Mouse (Mus musculus): ENCODE measurements around the gene Irf7. TPM values are rescaled to one million over a fixed set of nuclear protein-coding genes. Genes with fewer than 3 reads are reported as not detected.
A peak's percentile ranks its signal among the peaks of the same experiment; 100 is the strongest.

The Irf7 gene
- 6.4 and 27.5 TPM in 2 replicates for total RNA-seq (2014; fragmentation: Nextera tagmentation)
- total RNA-seq (2017), result 9.7 and 9.9 TPM in 2 replicates

- ATAC-seq (replicated peaks; ENCODE audit: low FRiP score, low TSS enrichment, poor library complexity, severe bottlenecking), result peak; percentile 77
These were observed at the start of gene Irf7 for GRCm38 (mm10) chr7:141265739-141266561. Irf7 (minus strand) TSS chr7:141266481.

- ATAC-seq (replicated peaks; ENCODE audit: low FRiP score, low TSS enrichment, poor library complexity, severe bottlenecking), result peak; percentile 89
These were observed 49.7 kb upstream of the Irf7 start for GRCm38 (mm10) chr7:141315974-141316373.

GRCm38 (mm10) chr7:141315076-141315475, 48.8 kb upstream of the Irf7 start:
- ATAC-seq (replicated peaks; ENCODE audit: low FRiP score, low TSS enrichment, poor library complexity, severe bottlenecking), result no peak

DNA sequence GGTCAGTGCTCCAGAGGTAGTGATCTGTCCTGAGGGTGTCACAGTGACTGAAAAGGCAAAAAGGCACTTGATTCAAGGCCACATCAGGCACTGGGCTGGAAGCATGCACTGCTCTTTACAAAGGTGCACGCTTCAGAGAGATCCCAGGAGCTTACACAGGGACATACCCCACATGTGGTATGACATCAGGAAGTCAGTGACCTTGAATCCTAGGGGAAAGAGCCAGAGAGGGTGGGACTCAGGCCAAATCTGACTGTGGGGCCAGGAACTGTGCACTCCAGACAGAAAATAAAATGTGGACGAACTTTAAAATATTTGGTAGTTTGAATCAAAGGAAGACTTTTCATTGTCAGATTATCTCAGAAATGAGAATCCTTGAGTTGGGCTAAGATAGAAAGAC, 48.1 kb upstream of the Irf7 start:
- no peak for ATAC-seq (replicated peaks; ENCODE audit: low FRiP score, low TSS enrichment, poor library complexity, severe bottlenecking)

DNA sequence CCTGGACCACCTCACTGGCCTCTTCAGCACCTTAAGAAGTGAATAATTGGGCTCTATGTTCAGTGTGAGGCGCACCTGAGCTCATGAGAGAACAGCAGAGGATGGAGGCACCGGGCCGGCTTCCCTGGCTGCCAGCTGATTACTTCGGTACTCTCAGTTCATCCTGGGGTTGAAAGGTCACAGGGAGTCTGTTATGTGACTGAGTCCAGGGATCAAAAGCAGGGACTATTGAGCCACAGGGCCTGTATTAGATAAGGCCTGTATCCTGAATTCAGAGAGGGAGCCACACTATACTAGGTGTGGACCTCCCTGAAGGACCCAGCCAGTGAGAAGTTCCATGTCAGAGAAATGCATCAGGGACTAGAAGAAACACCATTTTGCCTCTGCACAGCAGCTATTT, 38.3 kb upstream of the Irf7 start:
- no peak for ATAC-seq (replicated peaks; ENCODE audit: low FRiP score, low TSS enrichment, poor library complexity, severe bottlenecking)

DNA sequence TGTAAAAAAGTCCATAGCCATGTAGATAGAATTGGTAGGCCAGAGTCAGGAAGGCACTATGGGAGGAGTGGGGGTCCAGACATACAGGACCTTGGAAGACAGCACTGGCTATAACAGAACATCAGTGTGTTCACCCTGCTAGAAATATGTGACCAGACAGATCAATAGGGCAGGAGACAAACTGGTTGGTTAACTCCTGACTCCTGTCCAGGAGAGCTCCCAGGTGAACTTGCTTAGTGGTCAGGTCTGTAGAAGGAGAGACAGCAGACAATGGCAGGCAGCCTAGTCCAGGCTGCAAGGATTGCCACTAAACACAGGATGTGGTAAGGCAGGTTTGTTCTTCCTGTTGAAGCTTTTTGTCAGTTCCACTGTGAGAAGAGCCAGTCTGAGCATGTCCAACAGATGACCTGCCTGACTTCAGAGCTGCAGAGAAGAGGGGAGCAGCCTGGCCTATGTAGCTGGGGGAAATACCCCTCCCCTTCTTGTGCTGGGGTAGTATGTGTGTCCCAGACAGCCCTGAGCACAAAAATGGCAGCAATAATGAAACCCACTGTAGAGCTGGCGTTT, 36.5 kb upstream of the Irf7 start:
- no peak for ATAC-seq (replicated peaks; ENCODE audit: low FRiP score, low TSS enrichment, poor library complexity, severe bottlenecking)

DNA sequence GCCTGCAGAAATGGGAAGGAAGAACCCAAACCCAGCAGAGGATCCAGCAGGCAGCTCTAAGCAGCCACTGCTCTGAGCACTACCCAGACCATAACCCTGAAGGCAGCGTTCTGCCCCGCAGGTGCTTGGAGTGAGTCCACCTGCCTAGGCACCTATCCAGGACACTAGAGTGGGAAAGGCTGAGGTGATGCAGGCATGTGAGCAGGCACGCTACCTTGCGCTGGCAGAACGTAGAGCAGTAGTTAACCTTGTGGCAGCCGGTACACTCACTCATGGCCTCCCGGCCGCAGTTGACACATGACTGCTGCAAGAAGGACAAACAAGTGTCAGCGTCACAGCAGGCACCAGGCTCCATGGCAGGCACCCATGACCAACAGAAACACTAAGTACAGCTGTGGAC, 35.1 kb upstream of the Irf7 start:
- no peak for ATAC-seq (replicated peaks; ENCODE audit: low FRiP score, low TSS enrichment, poor library complexity, severe bottlenecking)

DNA sequence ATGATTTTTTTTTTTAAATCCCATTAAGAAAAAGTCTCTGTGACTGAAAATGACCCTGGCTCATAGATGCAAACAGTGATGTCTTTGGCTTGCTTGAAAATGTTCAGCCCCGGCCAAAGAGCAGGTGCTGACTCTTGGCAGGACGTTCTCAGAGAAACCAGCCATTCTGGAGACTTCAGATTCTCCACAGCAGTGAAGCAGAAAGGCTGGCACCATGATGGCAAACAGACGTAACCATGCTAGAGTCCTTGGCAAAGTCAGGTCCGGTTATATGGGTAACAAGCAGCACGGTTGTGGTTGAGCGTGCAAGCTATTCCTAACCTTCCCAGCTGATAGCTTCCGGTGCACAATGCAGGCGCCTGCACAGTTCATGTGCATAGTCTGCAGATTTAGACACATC, 32.9 kb upstream of the Irf7 start:
- no peak for ATAC-seq (replicated peaks; ENCODE audit: low FRiP score, low TSS enrichment, poor library complexity, severe bottlenecking)

- ATAC-seq (replicated peaks; ENCODE audit: low FRiP score, low TSS enrichment, poor library complexity, severe bottlenecking), result peak; percentile 81
These were observed 31.8 kb upstream of the Irf7 start for GRCm38 (mm10) chr7:141297926-141298650.

- no peak for ATAC-seq (replicated peaks; ENCODE audit: low FRiP score, low TSS enrichment, poor library complexity, severe bottlenecking)
These were observed 28.2 kb upstream of the Irf7 start for GRCm38 (mm10) chr7:141294479-141294878.

DNA sequence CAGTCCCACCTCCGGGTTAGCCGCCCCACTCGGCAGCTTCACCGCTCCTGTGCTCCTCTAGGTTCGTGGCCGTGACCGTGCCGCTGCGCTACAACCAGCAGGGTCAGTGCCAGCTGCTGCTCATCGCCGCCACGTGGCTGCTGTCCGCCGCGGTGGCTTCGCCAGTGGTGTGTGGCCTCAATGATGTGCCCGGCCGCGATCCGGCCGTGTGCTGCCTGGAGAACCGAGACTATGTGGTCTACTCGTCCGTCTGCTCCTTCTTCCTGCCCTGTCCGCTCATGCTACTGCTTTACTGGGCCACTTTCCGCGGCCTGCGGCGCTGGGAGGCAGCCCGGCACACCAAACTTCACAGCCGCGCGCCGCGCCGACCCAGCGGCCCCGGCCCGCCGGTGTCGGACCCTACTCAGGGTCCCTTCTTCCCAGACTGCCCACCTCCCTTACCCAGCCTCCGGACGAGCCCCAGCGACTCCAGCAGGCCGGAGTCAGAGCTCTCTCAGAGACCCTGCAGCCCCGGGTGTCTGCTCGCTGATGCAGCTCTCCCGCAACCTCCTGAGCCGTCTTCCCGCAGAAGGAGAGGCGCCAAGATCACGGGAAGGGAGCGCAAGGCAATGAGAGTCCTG, 27.7 kb upstream of the Irf7 start:
- no peak for ATAC-seq (replicated peaks; ENCODE audit: low FRiP score, low TSS enrichment, poor library complexity, severe bottlenecking)

GRCm38 (mm10) chr7:141292583-141293388, 26.5 kb upstream of the Irf7 start:
- ATAC-seq (replicated peaks; ENCODE audit: low FRiP score, low TSS enrichment, poor library complexity, severe bottlenecking), result no peak

GRCm38 (mm10) chr7:141291921-141292582, 25.8 kb upstream of the Irf7 start, which contains the start of gene Drd4:
Drd4 (plus strand) TSS chr7:141292006.
- ATAC-seq (replicated peaks; ENCODE audit: low FRiP score, low TSS enrichment, poor library complexity, severe bottlenecking), result no peak

DNA sequence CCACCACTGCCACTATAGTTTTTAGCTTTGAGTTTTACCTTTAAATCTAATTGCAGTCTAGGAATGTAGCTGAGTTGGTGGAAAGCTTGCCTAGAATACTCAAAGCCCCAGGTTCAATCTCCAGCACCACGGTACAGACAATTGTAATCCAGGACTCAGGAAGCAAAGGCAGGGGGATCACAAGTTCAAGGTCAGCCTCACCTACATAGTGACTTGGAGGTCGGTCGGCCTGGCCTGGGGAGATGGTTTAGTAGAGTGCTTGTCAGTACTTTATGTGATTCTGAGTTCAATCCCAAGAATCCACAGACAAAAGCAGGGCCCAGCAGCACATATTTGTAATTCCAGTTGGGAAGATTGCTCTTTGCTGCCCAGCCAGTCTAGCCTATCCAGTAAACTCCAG, 21.8 kb upstream of the Irf7 start:
- ATAC-seq (replicated peaks; ENCODE audit: low FRiP score, low TSS enrichment, poor library complexity, severe bottlenecking), result no peak

DNA sequence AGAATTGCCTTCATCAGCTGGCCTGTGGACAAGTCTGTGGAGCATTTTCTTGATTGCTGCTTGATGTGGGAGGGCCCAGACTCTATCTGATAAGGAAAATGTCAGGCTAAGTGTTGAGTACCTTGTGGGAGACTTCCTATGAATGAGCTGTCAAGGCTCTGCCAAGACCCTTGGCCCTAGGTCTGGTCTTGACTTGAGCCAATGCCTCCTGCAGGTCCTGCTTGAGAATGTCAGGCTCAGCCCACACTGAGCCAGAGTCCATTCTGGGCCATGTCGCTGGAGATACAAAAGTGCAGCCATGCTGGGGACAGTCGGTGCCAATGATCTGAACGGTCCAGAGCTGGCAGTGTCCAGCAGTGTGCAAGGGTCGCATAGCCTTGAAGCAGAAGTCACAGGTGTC, 16.5 kb upstream of the Irf7 start:
- ATAC-seq (replicated peaks; ENCODE audit: low FRiP score, low TSS enrichment, poor library complexity, severe bottlenecking), result no peak

DNA sequence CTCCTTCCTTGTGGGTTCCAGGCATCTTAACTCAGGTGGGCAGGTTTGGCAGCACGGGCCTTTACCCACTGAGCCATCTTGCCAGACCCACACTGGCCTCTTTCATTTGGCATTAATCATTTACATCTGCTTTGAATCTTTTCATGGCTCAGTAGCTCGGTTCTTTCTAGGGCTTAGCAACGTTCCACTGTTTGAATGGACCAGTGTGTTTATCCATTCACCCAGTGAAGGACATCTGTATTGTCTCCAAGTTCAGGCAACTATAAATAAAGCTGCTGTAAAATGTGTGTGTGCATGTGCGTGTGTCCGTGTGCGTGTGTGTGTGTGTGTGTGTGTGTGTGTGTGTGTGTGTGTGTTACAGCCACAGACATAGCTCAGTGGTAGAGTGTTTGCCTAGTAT, 15.2 kb upstream of the Irf7 start:
- no peak for ATAC-seq (replicated peaks; ENCODE audit: low FRiP score, low TSS enrichment, poor library complexity, severe bottlenecking)

DNA sequence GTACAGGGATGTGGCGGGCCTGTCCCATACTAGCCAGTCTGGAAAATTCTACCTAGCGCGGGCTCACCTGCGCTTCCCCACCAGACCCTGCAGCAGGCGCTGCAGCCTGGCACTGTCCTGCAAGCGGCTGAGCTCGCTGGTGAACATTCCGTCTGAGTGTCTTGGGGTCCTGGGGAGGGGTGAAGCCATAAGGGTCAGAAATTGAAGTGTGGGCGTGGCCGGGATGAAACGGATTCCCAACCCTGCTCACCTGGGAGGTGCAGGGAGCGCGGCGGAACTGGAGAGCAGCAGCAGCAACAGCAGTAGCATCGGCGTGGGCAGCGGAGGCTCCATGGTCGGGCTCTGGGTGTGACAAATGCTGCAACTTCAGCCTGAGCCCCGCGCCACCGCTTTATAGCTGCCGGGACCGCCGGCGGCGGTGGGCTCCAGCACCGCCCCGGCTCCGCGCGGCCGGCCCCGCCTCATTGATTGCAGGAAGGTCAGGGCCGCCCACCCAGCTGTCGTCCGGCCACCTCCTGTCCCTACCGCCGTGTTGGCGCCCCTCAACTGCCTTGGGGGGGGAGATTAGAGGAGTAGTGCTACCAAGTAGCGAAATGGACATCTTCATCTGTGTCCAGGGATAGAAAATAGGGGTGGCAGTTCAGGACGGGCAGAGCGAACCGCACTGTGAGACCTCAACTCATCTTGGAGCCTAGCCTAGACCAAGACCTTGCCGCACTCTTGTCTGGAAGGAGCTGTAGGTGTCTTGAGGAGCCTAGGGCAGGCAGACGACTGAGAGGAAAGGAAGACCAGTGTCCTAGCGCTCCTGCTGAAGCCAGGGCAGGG, 12.7 kb upstream of the Irf7 start, which contains the start of gene Sct:
Sct (minus strand) TSS at position 368 of the 825 bp plus-strand sequence.
- ATAC-seq (replicated peaks; ENCODE audit: low FRiP score, low TSS enrichment, poor library complexity, severe bottlenecking), result peak; percentile 29

All from megakaryocyte-erythroid progenitor cell, adult 5-6 weeks (primary cell).